Mouse (Mus musculus): Measurements from ENCODE around the gene Phldb3. TPM values are rescaled to one million over a fixed set of nuclear protein-coding genes. Genes with fewer than 3 reads are reported as not detected.

Gene Phldb3
- total RNA-seq, 2 experiments from 2014 or later: 0.54 to 0.59 TPM

- Histone ChIP-seq H3K27ac (no peak overlapping the region), H3K4me3 (no peak overlapping the region)
- DNase-seq: no peak
- intact Hi-C loops (cut with DNase I): no loop called here
- no peak for TF ChIP-seq CTCF (IDR thresholded peaks at IDR 0.05)
These were observed 33.9 kb downstream of the Phldb3 start for GRCm38 (mm10) chr7:24644492-24644891.

- Histone ChIP-seq H3K4me3 (no peak overlapping the region), H3K27ac (no peak overlapping the region)
- intact Hi-C loops (cut with DNase I): no loop called here
- DNase-seq: no peak
- no peak for TF ChIP-seq CTCF (IDR thresholded peaks at IDR 0.05)
These were observed 34.4 kb downstream of the Phldb3 start for GRCm38 (mm10) chr7:24644996-24645395.

GRCm38 (mm10) chr7:24646486-24646885, 35.9 kb downstream of the Phldb3 start:
- H3K27ac ChIP-seq: no peak overlapping the region
- intact Hi-C loops (cut with DNase I): no loop called here
- TF ChIP-seq CTCF (IDR thresholded peaks at IDR 0.05): no peak
- DNase-seq: no peak
- H3K4me3 ChIP-seq: no peak overlapping the region

GRCm38 (mm10) chr7:24653681-24654080, 43.1 kb downstream of the Phldb3 start:
- Histone ChIP-seq H3K4me3 (no peak overlapping the region), H3K27ac (no peak overlapping the region)
- intact Hi-C loops (cut with DNase I): loop anchor here (1.0 kb wide), 1 partner anchor 52 kb away; no protein-coding TSS in a partner anchor
- TF ChIP-seq CTCF (IDR thresholded peaks at IDR 0.05): no peak; the same call in 1 of the 2 replicates
- peak; percentile 63 for DNase-seq

GRCm38 (mm10) chr7:24659737-24660357, 49.3 kb downstream of the Phldb3 start:
- DNase-seq: no peak
- no peak for TF ChIP-seq CTCF (IDR thresholded peaks at IDR 0.05)
- Histone ChIP-seq H3K27ac (no peak overlapping the region), H3K4me3 (no peak overlapping the region)
- intact Hi-C loops (cut with DNase I): no loop called here

- Histone ChIP-seq H3K27ac (no peak overlapping the region), H3K4me3 (no peak overlapping the region)
- TF ChIP-seq CTCF (IDR thresholded peaks at IDR 0.05): no peak
- DNase-seq: no peak
- intact Hi-C loops (cut with DNase I): no loop called here
These were observed 50.7 kb downstream of the Phldb3 start for GRCm38 (mm10) chr7:24661118-24661904.

- H3K27ac ChIP-seq: no peak overlapping the region
- intact Hi-C loops (cut with DNase I): no loop called here
- H3K4me3 ChIP-seq: no peak overlapping the region
- TF ChIP-seq CTCF (IDR thresholded peaks at IDR 0.05): peak; percentile 86
- DNase-seq: peak; percentile 61
These were observed 52.0 kb downstream of the Phldb3 start for GRCm38 (mm10) chr7:24662575-24662974.

- DNase-seq: no peak
- TF ChIP-seq CTCF (IDR thresholded peaks at IDR 0.05): no peak
- intact Hi-C loops (cut with DNase I): no loop called here
- Histone ChIP-seq H3K4me3 (no peak overlapping the region), H3K27ac (no peak overlapping the region)
These were observed 53.7 kb downstream of the Phldb3 start for GRCm38 (mm10) chr7:24664301-24664700.

- no peak for TF ChIP-seq CTCF (IDR thresholded peaks at IDR 0.05)
- no peak overlapping the region for H3K27ac ChIP-seq
- intact Hi-C loops (cut with DNase I): no loop called here
- H3K4me3 ChIP-seq: no peak overlapping the region
- no peak for DNase-seq
These were observed 54.4 kb downstream of the Phldb3 start for GRCm38 (mm10) chr7:24664959-24665358.

GRCm38 (mm10) chr7:24671944-24672439, 61.4 kb downstream of the Phldb3 start:
- intact Hi-C loops (cut with DNase I): loop anchor here (2.0 kb wide), 1 partner anchor 49 kb away; no protein-coding TSS in a partner anchor
- no peak for DNase-seq
- TF ChIP-seq CTCF (IDR thresholded peaks at IDR 0.05): no peak
- no peak overlapping the region for H3K4me3 ChIP-seq
- H3K27ac ChIP-seq: no peak overlapping the region

- no peak for DNase-seq
- intact Hi-C loops (cut with DNase I): no loop called here
- Histone ChIP-seq H3K4me3 (no peak within 1 kb of the TSS), H3K27ac (no peak within 1 kb of the TSS)
- no peak for TF ChIP-seq CTCF (IDR thresholded peaks at IDR 0.05)
These were observed 66.0 kb downstream of the Phldb3 start, which contains the start of gene Tex101 for GRCm38 (mm10) chr7:24676575-24676974. Gene Tex101, minus strand, starts transcription at chr7:24676675.

Other genes with a start within 250 kb of the Phldb3 start
- gene Kcnn4, start 240.5 kb upstream of the Phldb3 start, total RNA-seq (2021): under 1 TPM; 0.25 to 0.64 TPM
- gene Smg9, start 211.1 kb upstream of the Phldb3 start, total RNA-seq (2021): 10 to 100 TPM in 1 of 2 experiments, 1 to 10 TPM in 1; 9.4 to 10.2 TPM
- not detected for gene Irgc1, start 158.5 kb upstream of the Phldb3 start, total RNA-seq (2021)
- 1 to 10 TPM in 1 of 2 experiments, under 1 TPM in 1; 0.89 to 1.3 TPM for gene Plaur, start 148.3 kb upstream of the Phldb3 start, total RNA-seq (2021)
- 1 to 10 TPM; 2.4 to 2.8 TPM for gene Cadm4, start 128.7 kb upstream of the Phldb3 start, total RNA-seq (2021)
- 1 to 10 TPM; 3.5 to 6.5 TPM for gene Zfp428, start 103.8 kb upstream of the Phldb3 start, total RNA-seq (2021)
- gene AC161166.1, start 98.3 kb upstream of the Phldb3 start, total RNA-seq (2021): not detected
- 10 to 100 TPM; 11.5 to 16.1 TPM for gene Irgq, start 80.1 kb upstream of the Phldb3 start, total RNA-seq (2021)
- not detected for gene Pinlyp, start 64.6 kb upstream of the Phldb3 start, total RNA-seq (2021)
- 10 to 100 TPM; 18.3 to 18.5 TPM for gene Xrcc1, start 64.5 kb upstream of the Phldb3 start, total RNA-seq (2021)
- 10 to 100 TPM; 22.0 to 27.4 TPM for gene Ethe1, start 23.2 kb upstream of the Phldb3 start, total RNA-seq (2021)
- gene Zfp575, start 23.1 kb upstream of the Phldb3 start, total RNA-seq (2021): under 1 TPM in 1 of 2 experiments, not detected in 1; 0.17 TPM
- gene Lypd3, start 25.8 kb downstream of the Phldb3 start, total RNA-seq (2021): not detected
- not detected for gene Tex101, start 65.9 kb downstream of the Phldb3 start, total RNA-seq (2021)
- not detected for gene BC049730, start 98.5 kb downstream of the Phldb3 start, total RNA-seq (2021)
- not detected for gene Gm4763, start 116.1 kb downstream of the Phldb3 start, total RNA-seq (2021)
- gene Cd177, start 149.5 kb downstream of the Phldb3 start, total RNA-seq (2021): not detected
- not detected for gene Ceacam10, start 166.4 kb downstream of the Phldb3 start, total RNA-seq (2021)